Mouse (Mus musculus): ENCODE measurements at regions not wholly inside any gene's neighbourhood (a gene's known extent, or its start where the extent isn't known, plus 50 kb on each side); places are given as distances from the start of the nearest gene placed in this dataset.

DNA sequence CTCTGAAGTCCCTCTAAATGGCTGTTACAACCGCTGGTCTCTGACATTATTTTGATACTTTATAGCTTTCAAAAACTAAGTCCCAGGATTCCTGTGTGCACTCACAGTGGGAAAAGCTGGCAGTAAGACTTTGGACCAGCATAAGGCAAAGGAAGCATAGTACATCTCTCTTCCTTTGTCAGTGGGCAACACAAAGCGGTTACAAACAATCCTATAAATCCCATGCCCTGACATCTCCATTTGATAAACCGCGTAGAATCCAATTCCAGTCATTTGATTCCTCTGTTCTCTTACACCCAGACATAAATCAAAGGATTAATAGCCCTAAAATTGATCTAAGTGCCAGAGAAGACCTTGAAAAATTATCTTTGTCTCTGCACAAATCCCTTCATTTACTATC lies 240.7 kb upstream of the Actbl2 start:
- no peak for DNase-seq

DNA sequence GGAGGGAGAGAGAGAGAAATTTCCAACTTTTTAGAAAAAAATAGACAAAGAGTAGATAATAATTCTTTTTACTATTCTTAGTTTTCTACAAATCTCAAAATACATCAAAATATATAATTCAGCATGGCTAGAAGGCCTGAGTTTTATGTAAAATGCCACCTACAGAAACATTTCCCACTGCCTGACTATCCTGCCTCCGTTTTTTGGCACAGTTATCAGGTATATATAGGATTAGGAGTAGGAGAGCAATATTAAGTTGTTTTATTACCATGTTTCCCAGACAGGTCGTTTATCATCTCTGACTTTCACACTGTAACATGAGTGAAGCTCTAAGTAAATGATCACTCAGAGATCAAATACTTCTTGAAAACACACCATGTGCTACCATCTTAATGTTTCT lies 224.7 kb upstream of the Actbl2 start:
- no peak for DNase-seq

DNA sequence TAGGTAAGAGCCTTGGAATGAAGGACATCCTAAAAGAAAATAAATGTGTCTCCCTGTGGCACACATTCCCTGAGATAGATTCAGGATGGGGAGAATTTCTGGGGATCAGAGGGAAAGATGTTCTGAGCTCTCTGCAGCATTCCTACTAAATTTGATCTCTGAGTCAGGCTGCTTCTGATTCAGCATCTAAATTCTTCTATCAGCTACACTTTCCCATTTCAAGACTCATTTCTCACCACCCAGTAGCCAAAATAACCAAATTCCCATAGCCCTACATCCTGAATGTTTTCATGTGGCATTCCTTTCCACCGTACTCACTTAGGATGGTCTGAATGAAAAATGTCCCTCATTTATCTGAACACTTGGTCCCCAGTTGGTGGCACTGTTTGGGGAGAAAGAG lies 223.2 kb upstream of the Actbl2 start:
- DNase-seq = no peak

DNA sequence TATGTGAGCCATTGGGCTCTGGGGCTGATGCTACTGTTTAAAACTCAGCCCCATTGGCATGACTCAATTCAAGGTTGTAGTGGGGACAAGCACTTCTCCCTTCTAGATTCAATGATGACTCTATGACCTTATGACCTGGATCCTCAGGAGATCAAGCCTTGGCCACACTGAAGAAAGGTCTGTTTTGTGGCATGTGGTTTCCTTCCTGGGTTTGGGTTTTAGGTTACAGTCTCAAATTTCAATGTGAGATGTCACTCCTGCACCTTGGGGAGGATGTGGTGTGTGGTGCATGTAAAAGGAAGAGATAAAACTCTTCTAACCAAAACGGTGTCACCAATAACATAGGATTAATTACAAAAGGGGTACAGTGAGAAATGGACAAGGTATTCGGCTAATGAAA lies 211.2 kb upstream of the Actbl2 start:
- no peak for DNase-seq

DNA sequence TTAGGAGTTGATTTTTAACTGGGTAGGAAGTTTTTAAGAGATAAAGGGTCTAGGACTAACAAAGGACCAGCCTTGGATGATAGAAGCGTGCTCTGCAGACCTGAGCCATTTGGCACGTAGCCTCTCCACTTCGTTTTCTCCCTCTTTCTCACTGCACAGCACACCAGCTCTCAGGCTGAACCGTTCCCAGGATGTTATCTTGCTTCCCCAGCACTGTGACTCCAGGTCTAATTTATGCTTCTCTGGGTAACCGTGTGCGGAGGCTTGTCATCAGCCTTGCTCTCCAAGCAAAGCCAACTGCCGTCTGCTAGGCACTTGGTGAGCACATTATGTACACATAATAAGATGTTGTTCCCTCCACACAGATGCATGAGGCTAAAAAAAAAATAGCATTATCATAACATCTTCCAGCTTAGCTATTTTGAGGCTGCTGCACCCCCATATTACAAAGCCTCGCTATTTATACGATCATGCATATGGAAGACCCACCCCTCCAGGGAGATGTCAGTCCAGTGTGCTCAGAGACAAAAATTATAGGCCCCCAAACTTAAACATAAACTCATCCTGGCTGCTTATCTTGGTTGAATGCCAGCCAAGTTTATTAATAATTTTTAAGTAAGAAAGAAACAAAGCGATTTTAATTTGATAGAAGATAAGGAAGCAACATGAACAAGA lies 210.3 kb upstream of the Actbl2 start:
- no peak for DNase-seq

DNA sequence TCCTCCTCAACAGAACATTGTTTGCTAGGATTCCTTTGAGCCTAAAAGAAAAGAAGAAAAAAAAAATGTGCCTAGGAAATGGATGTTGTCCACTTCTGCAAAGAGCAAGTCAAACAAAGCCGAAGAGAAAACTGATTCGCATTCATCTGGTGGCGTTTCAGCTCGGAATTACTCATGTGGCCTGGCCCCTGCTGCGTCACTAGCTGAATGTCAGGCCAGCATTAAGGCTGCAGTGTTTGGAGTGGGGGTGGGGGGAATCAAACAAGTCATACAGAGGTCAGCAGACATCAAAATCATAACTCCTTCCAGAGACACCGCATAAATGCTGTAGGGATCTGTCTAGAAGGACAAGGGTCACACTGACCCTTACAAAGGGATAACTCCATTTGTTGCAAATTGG lies 204.7 kb upstream of the Actbl2 start:
- no peak for DNase-seq

DNA sequence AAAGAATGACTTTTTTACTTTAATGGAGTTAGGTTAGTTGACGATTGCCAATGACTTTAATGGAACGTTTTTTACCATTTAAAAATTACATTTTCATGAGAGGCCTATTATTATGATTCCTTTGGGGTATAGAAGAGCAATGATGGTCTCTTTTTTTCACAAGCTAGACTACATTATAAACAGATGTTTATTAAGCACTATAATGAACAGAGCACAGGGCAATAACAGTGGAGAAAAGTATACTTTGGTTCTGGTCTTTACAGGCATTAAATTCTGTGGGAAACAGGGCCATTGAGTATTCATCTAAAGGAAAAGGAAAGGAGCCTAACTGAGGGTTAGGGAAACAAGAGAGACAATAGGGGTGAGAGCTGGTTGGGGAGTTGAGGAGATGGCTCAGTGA lies 199.0 kb upstream of the Actbl2 start:
- no peak for DNase-seq

DNA sequence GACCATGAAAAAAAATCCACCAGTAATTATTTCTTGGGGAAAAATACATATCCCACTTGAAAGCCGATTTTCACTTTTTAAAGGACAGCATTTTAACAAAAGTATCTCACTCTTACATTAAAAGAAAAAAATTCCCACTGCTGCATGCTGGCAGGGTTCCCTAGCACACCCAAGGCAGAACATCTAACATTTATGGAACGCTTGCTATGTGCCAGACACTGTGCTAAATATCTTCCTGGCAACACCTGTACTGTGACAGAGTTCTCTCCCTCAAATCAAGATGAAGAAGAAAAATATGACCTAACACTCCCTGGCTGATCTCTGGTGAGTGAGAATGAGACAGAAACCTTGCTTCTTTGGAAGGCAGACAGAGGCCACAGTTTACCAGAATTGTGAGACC lies 167.1 kb upstream of the Actbl2 start:
- DNase-seq = no peak

DNA sequence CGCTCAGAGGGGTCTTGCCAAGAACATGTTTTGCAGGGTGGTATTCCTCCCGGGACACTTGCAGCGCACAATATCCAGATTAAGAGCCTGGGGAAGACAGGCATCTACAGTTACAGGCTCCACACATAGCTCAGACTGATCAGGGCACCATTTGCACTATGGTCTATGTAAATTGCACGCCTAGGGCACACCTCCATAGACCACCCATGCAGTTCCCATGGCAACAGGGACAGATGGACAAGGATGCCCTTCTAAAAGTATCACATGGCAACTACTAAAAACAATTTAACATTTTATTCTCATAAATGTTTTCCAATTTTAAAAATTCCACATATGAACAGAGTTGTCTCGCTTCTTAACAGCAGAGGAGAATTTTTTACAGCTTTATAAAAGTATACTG lies 158.7 kb upstream of the Actbl2 start:
- DNase-seq = no peak

DNA sequence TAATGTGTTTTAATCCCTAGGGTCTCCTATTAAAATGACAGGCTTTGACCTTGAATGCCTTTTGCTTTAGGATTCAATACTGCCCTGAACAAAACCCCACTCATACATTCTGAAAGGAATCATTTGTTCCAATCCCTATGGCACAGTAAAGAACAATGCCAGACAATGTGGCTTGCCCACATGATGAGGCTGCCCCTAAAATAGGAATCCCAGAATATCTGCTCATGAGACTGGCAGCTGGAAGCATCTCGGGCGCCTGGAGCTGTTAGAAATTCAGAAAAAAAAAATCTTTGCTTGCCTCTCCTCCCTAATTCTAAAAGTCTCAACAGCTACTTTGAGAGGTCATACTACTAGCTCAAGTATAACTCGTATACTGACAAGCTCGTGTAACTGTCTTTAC lies 157.5 kb upstream of the Actbl2 start:
- no peak for DNase-seq

DNA sequence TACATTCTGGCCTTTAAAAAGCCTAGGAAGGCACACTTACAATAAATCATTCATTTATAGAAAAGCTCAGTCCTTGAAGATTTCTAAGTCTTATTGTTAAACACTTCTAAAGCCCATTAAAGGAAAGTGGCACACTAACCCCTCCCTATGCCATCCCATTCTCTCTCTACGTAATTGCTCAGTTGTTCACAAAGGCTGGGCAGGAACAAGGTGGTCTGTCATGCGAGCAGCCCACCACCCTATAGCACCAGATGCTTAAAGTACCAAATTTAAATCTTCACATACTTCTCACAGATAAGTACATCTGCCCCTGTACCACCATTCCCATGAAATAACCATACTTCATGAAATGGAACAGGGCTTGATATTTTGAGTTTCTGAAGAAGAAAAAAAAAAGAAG lies 156.1 kb upstream of the Actbl2 start:
- no peak for DNase-seq

DNA sequence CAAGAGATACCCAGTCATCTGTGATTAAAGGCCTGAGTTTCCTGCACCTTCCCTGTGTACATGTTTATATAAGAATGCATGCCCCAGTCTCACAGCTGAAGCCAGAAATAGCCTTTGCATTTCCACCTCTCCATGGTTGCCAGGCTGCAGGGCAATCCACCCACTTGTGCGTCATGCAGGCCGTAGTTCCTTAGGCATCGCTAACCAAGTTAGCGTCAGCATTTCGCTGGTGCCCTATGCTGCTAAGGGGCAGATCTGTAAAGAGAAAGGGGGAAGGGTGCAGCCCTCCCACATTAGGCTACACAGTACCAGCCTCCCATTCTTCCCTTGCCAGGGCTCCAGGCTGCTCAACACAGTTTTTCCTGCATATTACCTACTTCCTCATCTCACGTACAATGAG lies 155.6 kb upstream of the Actbl2 start:
- no peak for DNase-seq

DNA sequence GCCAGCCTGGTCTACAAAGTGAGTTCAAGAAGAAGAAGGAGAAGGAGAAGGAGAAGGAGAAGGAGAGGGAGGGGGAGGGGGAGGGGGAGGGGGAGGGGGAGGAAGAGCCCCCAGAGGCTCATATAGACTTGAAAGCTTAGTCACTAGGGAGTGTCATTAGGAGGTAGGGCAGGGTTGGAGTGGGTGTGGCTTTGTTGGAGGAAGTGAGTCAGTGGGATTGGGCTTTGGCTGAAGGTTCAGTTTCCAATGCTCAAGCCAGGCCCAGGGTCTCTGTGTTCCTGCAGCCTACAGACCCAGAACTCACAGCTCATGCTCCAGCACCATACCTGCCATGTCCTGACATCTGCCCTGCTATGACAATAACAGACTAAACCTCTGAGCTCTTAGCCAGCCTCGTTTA lies 154.4 kb upstream of the Actbl2 start:
- no peak for DNase-seq

DNA sequence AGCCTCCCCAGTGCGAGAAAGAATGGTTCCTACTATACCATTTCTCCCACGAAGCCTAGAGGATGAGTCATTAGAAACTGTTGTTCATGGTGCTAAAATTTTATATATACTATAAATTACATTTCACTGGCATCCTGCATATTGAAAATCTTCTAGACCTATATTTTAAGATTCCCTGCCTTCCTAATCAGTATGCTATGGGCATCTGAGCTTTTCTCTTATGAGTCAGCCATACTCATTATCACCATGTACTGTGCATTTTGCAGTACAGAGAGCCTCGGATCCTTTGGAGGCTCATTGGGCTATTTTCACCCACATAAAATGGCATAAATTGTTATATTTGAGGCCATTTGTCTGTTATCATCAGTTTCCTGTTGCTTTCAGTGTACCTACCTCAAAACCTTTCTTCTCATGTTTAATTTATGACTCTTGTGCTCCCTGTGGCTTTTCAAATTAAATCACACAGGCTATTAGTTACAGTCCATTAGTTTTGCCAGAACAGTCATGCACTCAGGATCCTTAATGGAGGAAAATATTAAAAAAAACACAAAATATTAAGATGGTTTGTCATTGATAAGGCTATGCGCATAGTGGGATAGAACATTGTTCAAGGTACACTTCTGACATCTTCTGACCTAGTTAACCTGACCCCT lies 150.1 kb upstream of the Actbl2 start:
- DNase-seq = no peak

DNA sequence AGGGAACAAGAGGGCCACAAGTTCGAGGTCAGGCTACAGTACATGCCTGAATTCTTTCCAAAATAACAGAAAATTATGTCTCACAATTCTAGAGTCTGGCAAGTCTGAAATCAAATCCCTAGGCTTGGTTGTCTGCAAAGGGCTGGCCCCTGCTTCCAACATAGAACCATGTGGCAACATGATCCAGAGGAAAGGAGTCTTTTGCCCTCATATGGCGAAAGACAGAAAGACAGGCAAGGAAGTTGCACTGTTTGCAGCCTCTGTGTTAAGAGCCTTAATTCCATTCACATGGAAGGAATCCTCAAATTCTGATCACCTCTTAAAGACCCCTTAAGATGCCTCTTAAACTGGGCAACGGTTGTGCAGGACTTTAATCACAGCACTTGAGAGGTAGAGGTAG lies 123.7 kb upstream of the Actbl2 start:
- DNase-seq = no peak

DNA sequence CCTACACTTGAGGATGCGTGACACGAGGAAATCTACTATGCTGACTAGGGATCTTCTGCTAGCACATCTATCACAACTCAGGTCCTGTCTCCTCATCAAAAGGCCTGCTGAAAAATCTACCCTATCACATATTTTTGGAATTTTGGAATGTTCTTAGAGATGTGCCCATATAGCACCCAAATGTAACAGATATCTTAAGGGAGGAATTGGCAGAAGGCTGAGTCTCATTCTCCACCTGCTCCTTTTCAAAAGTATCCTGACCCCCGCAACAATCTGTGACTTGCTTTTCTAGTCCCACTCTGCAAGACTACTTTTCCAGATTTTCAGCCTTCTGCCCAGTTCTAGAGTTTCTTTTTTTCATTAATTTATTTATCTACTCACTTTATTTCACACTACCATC lies 118.4 kb upstream of the Actbl2 start:
- DNase-seq = no peak

DNA sequence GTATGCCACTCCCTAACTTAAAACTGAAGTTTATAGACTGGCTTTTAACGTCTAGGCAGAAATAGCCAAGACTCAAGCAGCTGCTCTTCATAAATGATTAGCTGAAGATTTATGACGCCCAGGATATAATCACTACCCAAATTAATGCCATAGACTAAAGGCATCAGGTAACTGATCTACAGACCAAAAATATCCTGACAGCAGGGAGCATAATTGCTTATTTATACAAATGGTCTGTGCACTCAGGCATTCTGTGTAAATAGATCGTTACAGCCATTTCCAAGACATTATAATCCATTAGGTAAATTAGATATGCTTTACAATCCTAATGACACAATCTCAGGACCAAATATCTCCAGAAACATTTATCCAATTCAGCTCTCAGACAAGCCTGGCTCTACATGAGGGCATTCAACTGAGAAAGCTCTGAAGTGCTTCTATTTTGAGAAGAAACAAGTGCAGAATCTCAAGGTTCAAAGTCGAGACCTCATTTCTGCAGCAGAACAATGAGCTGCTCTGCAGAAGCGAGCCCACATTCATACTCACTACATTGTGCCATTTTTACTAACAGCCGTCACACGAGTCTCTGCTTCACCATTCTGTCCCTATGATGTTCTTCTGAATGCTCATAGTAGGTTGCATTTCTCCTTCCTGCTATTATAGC lies 111.9 kb upstream of the Actbl2 start:
- DNase-seq = no peak

DNA sequence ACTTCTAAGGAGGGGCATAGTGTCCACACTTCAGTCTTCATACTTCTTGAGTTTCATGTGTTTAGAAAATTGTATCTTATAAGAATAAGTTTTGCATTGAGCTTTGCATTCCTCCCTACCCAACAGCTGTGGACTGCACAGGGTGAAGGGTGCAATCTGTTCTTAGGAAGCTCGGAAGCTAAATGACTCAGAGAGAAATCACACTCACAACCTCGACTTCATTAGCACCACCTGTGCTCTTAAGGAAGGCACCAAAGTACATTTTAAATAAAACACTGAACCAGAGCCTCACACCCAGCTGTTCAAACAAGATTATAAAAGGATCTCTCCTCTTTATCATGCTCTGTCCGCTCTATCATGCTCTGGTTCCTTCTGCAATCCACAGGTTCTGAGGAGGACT lies 110.1 kb upstream of the Actbl2 start:
- DNase-seq = no peak

DNA sequence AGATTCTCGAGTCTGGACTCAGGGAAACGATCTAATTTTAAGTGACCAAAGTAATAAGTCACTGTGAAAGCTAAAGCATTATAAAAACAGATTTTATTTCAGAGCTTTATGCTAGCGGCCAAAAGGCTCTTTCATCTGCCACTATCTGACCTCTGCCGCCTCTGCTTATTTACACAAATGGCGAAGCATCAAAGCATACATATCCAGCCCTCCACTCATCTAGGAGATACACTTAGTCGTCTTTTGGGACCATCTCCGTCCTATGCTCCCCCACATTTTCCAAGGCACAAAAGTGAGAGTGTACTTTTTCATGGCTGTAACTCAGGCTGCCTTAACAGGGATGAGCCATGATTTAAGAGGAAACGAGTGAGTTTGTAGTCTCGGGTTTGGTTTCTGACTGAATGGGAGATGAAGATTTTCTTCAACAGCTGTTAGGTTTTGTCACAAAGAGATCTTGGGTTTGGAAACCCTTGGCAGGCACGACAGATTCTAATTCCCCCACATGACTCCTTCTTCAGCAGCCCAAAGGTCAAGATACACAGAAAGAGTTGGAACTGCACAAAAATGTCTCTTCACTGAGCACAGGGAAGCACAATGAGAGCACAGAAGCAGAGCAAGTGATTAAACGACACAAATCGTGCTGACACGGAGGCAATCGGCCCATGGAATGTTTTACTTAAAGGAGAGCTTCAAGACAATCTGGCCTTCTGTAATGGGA lies 96.7 kb upstream of the Actbl2 start:
- DNase-seq = no peak

DNA sequence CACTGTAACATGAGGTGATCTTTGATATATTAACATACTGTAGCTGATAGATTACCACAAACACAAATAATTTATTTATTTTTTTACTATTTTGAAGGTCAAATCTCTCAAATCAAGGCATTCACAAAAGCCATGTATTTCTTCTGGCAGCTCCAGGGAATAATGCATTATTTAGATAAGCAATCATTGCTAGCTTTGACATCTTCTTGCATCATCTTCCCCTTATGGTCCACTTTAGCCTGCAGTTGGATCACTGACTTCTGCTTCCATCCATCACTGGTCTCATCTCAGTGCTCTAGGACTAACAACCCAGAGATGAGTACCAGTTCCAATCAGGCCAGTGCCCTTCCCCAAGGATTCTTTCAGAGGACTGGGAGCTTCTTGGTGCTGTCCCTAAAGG lies 95.3 kb upstream of the Actbl2 start:
- DNase-seq = no peak

DNA sequence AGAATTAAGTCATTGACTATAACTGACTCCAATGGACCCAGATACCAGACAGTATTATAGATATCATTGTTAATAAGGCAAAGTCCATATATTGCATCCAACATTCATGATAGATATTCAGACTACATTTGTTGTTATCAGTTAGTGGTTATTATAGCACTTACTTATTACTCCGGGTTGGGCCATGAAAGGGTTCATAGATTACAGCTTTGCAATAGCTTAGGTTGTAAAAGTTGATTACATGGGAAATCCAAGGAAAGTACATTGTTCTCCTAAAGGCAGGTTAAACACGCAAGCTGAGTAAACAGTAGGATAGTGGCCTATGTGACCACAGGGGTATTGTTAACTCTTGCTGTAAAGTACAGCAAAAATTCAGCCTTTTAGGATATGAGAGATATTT lies 89.3 kb upstream of the Actbl2 start:
- DNase-seq = no peak

DNA sequence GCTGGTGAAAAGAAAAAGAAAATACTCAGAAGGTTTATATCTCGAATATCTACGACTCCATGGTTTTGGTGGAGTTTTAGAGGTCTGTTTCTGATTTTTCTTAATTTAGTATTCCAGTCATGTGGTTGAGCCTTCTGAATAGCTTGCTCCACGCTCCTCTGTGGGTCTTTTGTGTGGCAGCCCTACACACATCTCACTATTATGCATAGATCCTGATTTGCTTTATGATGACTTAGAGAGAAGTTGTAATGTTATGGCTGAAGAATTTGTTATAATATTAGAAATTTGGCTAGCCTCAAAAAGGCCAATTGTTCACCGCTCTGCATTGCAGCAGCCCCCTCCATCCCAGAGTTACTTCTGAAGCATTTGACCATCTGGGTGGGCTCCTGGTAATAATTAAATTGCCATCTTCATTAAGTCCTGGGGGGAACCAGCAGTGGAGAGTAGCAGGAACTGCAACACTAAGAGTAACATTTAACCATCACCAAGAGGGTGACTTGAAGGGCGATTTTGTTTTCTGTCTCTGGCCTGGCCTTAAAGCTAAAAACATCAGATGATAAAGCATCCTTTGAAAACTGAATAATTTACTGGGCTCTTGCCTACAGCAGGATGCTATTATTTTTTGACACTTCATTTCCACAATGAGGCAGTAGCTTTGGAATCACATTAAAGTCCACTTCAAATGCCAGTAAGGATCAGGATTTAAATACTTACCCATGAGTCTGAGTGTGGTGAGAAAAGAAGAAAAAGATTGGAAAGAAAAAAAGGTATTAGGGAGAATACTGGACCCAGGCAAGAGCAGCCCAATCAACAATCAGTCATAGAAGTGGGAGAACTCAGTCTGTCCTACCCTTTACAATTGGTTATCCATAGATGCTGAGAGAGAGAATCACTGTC lies 84.3 kb upstream of the Actbl2 start:
- DNase-seq = no peak

DNA sequence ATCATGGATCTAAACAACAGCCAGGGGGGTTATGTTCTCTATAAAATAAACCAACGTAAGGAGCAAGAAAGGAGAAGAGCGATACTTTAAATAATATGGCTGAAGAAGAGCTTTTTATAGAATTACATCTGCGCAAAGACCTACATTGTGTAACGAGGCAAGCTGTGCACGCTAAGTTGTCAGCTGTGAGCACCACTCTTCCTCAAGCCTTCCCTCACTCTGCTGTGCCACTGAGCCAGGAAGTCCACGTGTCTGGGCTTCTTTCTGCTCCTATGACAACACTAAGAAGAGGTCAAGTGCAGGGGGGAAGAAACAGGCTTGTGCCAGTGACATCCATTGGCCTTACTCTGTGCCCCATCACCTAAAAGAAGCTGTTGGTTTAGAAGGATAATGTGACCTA lies 75.6 kb upstream of the Actbl2 start:
- no peak for DNase-seq
